Mouse (Mus musculus) MEL (cell line): ENCODE measurements around the gene Fto. TPM values are rescaled to one million over a fixed set of nuclear protein-coding genes. Genes with fewer than 3 reads are reported as not detected.

Experiments used
- DNase-seq: peaks from one replicate; pipeline ENCODE4 v3.0.0; 2011; ENCODE audit warnings: low read depth, low spot score
- H3K27ac ChIP-seq: 2 replicates; pipeline ENCODE4 v1.5.1; 2012; ENCODE audit warnings: low read depth, mild to moderate bottlenecking, control low read depth, low read length, moderate library complexity; ENCODE audit not compliant: control insufficient read depth
- H3K27me3 ChIP-seq, 2 experiments: fragments of 150-350 bp in 1 of 2; sonication (generic) in 1 of 2; 2 replicates each; pipeline ENCODE4 v1.6.1; 2012; ENCODE audit warnings: low read length in 2 of 2, mild to moderate bottlenecking in 2 of 2, improper control_type of control experiment in 1 of 2, moderate library complexity in 1 of 2; ENCODE audit not compliant: insufficient read depth in 2 of 2, control insufficient read depth in 1 of 2
- H3K36me3 ChIP-seq, 2 experiments: 2 replicates each; pipeline ENCODE4 v1.6.1; 2012 to 2014; ENCODE audit warnings: low read length in 2 of 2, improper control_type of control experiment in 1 of 2, inconsistent platforms in 1 of 2, mild to moderate bottlenecking in 1 of 2; ENCODE audit not compliant: insufficient read depth in 2 of 2, control insufficient read depth in 1 of 2
- H3K4me1 ChIP-seq, 2 experiments: fragments of 150-350 bp in 1 of 2; sonication (generic) in 1 of 2; 2 replicates each; pipeline ENCODE4 v1.6.1; 2012; ENCODE audit warnings: low read length in 2 of 2, improper control_type of control experiment in 1 of 2, mild to moderate bottlenecking in 1 of 2; ENCODE audit not compliant: insufficient read depth in 2 of 2, control insufficient read depth in 1 of 2
- H3K4me3 ChIP-seq, 2 experiments: fragments of 150-350 bp in 1 of 2; sonication (generic) in 1 of 2; 2 replicates each; pipeline ENCODE4 v1.5.1; 2012; ENCODE audit warnings: low read depth in 2 of 2, low read length in 2 of 2, mild to moderate bottlenecking in 2 of 2, moderate library complexity in 2 of 2, control low read depth in 1 of 2, improper control_type of control experiment in 1 of 2; ENCODE audit not compliant: control insufficient read depth in 1 of 2, insufficient read depth in 1 of 2
- H3K79me2 ChIP-seq: 2 replicates; pipeline ENCODE4 v1.6.1; 2012; ENCODE audit warnings: mild to moderate bottlenecking, low read length, moderate library complexity; ENCODE audit not compliant: control insufficient read depth, poor library complexity, insufficient read depth
- H3K9ac ChIP-seq: 2 replicates; pipeline ENCODE4 v1.6.1; 2012; ENCODE audit warnings: low read depth, mild to moderate bottlenecking, control low read depth, low read length, moderate library complexity; ENCODE audit not compliant: control insufficient read depth, poor library complexity, severe bottlenecking
- H3K9me3 ChIP-seq: fragments of 150-350 bp; sonication (generic); replicated peaks from 2 replicates; pipeline ENCODE4 v1.6.1; 2012; ENCODE audit warnings: mild to moderate bottlenecking, low read length, improper control_type of control experiment, moderate library complexity; ENCODE audit not compliant: insufficient read depth
- CHD2 ChIP-seq: IDR thresholded peaks from 2 replicates; pipeline ENCODE4 v1.6.1; 2011; ENCODE audit warnings: low read length, improper control_type of control experiment
- EP300 ChIP-seq, 2 experiments: IDR thresholded peaks; 2 replicates each; pipeline ENCODE4 v1.6.1; 2011; ENCODE audit warnings: improper control_type of control experiment in 2 of 2, low read length in 2 of 2, low read depth in 1 of 2, mild to moderate bottlenecking in 1 of 2
- ETS1 ChIP-seq: IDR thresholded peaks from 2 replicates; pipeline ENCODE4 v1.6.1; 2012; ENCODE audit warnings: low read depth, mild to moderate bottlenecking, inconsistent platforms, low read length, improper control_type of control experiment, moderate library complexity
- GABPA ChIP-seq: IDR thresholded peaks from 2 replicates; pipeline ENCODE4 v1.6.1; 2012; ENCODE audit warnings: low read depth, mild to moderate bottlenecking, inconsistent platforms, low read length, improper control_type of control experiment, moderate library complexity
- HCFC1 ChIP-seq: IDR thresholded peaks from 2 replicates; pipeline ENCODE4 v1.6.1; 2012; ENCODE audit warnings: low read depth, mild to moderate bottlenecking, inconsistent platforms, low read length, improper control_type of control experiment, moderate library complexity
- KAT2A ChIP-seq: conservative IDR thresholded peaks from 2 replicates; pipeline ENCODE4 v1.6.1; 2012; ENCODE audit warnings: low read depth, low read length, improper control_type of control experiment, inconsistent platforms
- MEF2A ChIP-seq: IDR thresholded peaks from 2 replicates; pipeline ENCODE4 v1.6.1; 2014; ENCODE audit warnings: low read depth, mild to moderate bottlenecking, inconsistent platforms, low read length, improper control_type of control experiment; ENCODE audit not compliant: poor library complexity, insufficient replicate concordance, severe bottlenecking; ENCODE audit errors: extremely low read depth
- MYB ChIP-seq: IDR thresholded peaks from 2 replicates; pipeline ENCODE4 v1.6.1; 2011; ENCODE audit warnings: mild to moderate bottlenecking, low read depth, low read length, improper control_type of control experiment
- MYC ChIP-seq: IDR thresholded peaks from 2 replicates; pipeline ENCODE4 v1.6.1; 2011; ENCODE audit warnings: low read depth, mild to moderate bottlenecking, low read length, improper control_type of control experiment, moderate library complexity
- POLR2A ChIP-seq, 2 experiments: IDR thresholded peaks; 2 replicates each; pipeline ENCODE4 v1.6.1; 2011 to 2012; ENCODE audit warnings: low read length in 2 of 2, mild to moderate bottlenecking in 2 of 2, control low read depth in 1 of 2, improper control_type of control experiment in 1 of 2, low read depth in 1 of 2, moderate library complexity in 1 of 2; ENCODE audit not compliant: control insufficient read depth in 1 of 2, insufficient read depth in 1 of 2, poor library complexity in 1 of 2
- RCOR1 ChIP-seq: IDR thresholded peaks from 2 replicates; pipeline ENCODE4 v1.6.1; 2012; ENCODE audit warnings: low read depth, mild to moderate bottlenecking, inconsistent platforms, low read length, improper control_type of control experiment
- SIN3A ChIP-seq: IDR thresholded peaks from 2 replicates; pipeline ENCODE4 v1.6.1; 2012; ENCODE audit warnings: low read length, improper control_type of control experiment, inconsistent platforms
- UBTF ChIP-seq: IDR thresholded peaks from 2 replicates; pipeline ENCODE4 v1.6.1; 2012; ENCODE audit warnings: low read depth, mild to moderate bottlenecking, inconsistent platforms, low read length, improper control_type of control experiment, moderate library complexity, borderline replicate concordance; ENCODE audit not compliant: insufficient read depth
- USF1 ChIP-seq: IDR thresholded peaks from 2 replicates; pipeline ENCODE4 v1.6.1; 2014; ENCODE audit warnings: low read depth, mild to moderate bottlenecking, inconsistent platforms, low read length, improper control_type of control experiment, moderate library complexity
- USF2 ChIP-seq, 2 experiments: IDR thresholded peaks; 2 replicates each; pipeline ENCODE4 v1.6.1; 2011 to 2012; ENCODE audit warnings: improper control_type of control experiment in 2 of 2, low read length in 2 of 2, borderline replicate concordance in 1 of 2, inconsistent platforms in 1 of 2, low read depth in 1 of 2, mild to moderate bottlenecking in 1 of 2; ENCODE audit not compliant: insufficient read depth in 1 of 2
- polyA plus RNA-seq, 2 experiments: library from polyadenylated mRNA; stranded (reverse) in 1 of 2; unstranded in 1 of 2; fragments of >175 nt in 1 of 2; fragments of >200 nt in 1 of 2; gene quantifications; 2 replicates each; pipeline versions ENCODE4 v1.2.1 to v1.2.4; 2012; ENCODE audit warnings: low replicate concordance in 2 of 2, low read depth in 1 of 2; ENCODE audit not compliant: insufficient read length in 2 of 2, insufficient read depth in 1 of 2, missing spikeins in 1 of 2
- total RNA-seq: library from RNA; depleted of rRNA; stranded (reverse); fragments of 300-350 nt; gene quantifications from 2 replicates; pipeline ENCODE4 v1.2.3, GENCODE M21; 2012

Gene Fto
- total and polyA plus RNA-seq, 3 experiments: 13.5 to 41.1 TPM; not detected in 1

DNA sequence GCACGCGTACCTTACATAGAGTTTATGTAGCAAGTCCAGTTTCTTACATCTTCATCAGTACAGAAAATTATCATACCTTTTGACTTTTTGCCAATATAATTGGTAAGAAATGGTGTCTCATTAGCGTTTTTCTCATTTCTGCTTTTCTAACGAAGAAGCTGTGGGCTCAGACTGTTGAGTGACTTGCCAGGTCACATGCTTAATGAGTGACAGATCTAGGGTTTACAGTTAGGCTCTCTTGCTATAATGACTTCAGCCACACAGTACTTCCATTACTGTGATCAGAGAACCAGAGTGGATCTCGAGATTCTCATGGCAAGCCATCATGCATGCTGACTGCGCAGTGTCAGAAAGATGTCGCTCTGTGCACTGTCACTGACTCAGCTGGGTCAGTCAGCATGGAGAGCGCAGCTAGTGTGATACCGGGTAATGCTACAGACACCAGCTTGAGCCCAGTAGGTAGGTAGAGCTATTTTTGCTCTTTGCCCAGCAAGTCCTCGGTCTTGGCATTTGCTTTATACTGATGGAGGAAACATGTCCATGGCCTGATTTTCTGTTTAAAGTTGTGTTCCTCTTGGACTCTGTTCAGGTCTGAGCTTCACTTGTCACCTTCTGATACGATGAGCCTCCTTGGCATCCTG, 188.8 kb downstream of the Fto start:
- DNase-seq: no peak
- Histone ChIP-seq H3K9me3 (no peaks in the 10 kb centered on the region), H3K4me1 (peaks cover 27 to 35% of the 10 kb centered on the region in 2 experiments), H3K4me3 (no peak overlapping the region), H3K9ac (no peak overlapping the region), H3K79me2 (no peaks in the 10 kb centered on the region; the same call in 1 of the 2 replicates), H3K36me3 (peaks cover 2 to 42% of the 10 kb centered on the region in 2 experiments; a peak in 3 of 4 replicates), H3K27me3 (no peaks in the 10 kb centered on the region), H3K27ac (no peak overlapping the region)
- TF ChIP-seq USF1 (peak; percentile 46; the same call in 1 of the 2 replicates), MYC (no peak)

DNA sequence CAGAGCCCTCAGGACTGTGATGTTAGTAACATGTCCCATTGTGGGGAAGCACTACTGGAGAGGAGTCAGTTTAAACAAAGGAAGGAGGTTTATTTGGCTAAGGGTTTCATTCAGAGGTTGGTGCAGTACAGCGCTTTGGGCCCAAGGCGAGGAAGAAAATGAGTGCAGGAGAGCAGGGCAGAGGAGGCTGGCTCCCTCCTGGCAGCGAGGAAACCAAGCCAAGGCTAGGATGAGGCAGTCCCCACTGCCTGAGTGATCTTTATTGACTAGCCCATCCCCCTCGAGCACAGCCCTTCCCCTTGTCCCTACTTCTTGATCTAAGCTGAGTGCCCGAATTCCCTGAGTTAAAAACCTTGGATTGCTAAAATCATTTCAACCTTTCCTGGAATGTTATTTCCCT, 189.5 kb downstream of the Fto start:
- H3K9me3 ChIP-seq: no peaks in the 10 kb centered on the region
- no peak overlapping the region for H3K4me3 ChIP-seq
- no peak overlapping the region for H3K27ac ChIP-seq
- no peaks in the 10 kb centered on the region; the same call in 1 of the 2 replicates for H3K79me2 ChIP-seq
- H3K9ac ChIP-seq: no peak overlapping the region
- H3K27me3 ChIP-seq: no peaks in the 10 kb centered on the region
- no peak for TF ChIP-seq POLR2A (IDR thresholded peaks at IDR 0.05; ENCODE audit: control insufficient read depth in 1 of 2, insufficient read depth in 1 of 2, low read depth in 1 of 2, low read length in 2 of 2, poor library complexity in 1 of 2)
- TF ChIP-seq MYB: no peak
- no peak for TF ChIP-seq MEF2A
- TF ChIP-seq KAT2A: no peak
- TF ChIP-seq SIN3A: no peak
- no peak for TF ChIP-seq USF1
- TF ChIP-seq RCOR1: no peak
- TF ChIP-seq HCFC1: no peak
- TF ChIP-seq GABPA: no peak
- TF ChIP-seq EP300 (IDR thresholded peaks at IDR 0.05; ENCODE audit: low read depth in 1 of 2, low read length in 2 of 2): no peak
- H3K4me1 ChIP-seq: peaks cover 33 to 40% of the 10 kb centered on the region in 2 experiments
- no peak for DNase-seq
- peaks cover 2 to 39% of the 10 kb centered on the region in 2 experiments; a peak in 3 of 4 replicates for H3K36me3 ChIP-seq

DNA sequence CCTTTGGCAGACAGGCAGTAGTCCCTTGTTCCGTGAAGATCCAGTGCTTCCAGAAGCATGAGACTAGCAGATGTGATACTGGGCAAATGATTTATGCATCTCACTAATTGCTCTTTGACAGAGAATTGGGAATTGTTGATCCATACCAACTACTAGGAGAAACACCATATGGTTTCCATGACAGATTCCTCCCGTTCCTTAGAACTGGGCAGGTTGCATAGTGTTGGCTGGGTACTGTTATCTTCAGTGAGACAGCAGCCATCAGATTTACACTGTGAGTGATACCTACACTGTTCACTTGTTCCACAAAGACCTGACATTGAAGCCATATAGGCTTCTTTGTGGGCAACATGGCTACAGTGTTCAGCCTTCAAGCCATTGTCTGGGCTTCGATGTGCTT, 191.0 kb downstream of the Fto start:
- H3K9ac ChIP-seq: no peak overlapping the region
- DNase-seq: no peak
- H3K27me3 ChIP-seq: no peaks in the 10 kb centered on the region
- H3K4me1 ChIP-seq: peaks cover 33 to 41% of the 10 kb centered on the region in 2 experiments
- H3K79me2 ChIP-seq: no peaks in the 10 kb centered on the region
- H3K9me3 ChIP-seq: no peaks in the 10 kb centered on the region
- H3K4me3 ChIP-seq: no peak overlapping the region
- H3K27ac ChIP-seq: peak overlapping the region; percentile 10; the same call in 1 of the 2 replicates
- TF ChIP-seq HCFC1 (no peak), USF2 (IDR thresholded peaks at IDR 0.05; ENCODE audit: borderline replicate concordance in 1 of 2, insufficient read depth in 1 of 2, low read depth in 1 of 2, low read length in 2 of 2) (no peak), CHD2 (no peak), UBTF (no peak), POLR2A (IDR thresholded peaks at IDR 0.05; ENCODE audit: control insufficient read depth in 1 of 2, insufficient read depth in 1 of 2, low read depth in 1 of 2, low read length in 2 of 2, poor library complexity in 1 of 2) (no peak), ETS1 (no peak)
- H3K36me3 ChIP-seq: peaks cover 2 to 35% of the 10 kb centered on the region in 2 experiments; a peak in 3 of 4 replicates
